Mouse (Mus musculus) A20 (cell line): ENCODE results near the gene Tmem220.
"Not testable (repeated sequence)": the region's sequence is repeated elsewhere in the genome, so short reads cannot be mapped to it uniquely, and the experiment has no call there.

ENCODE experiments used
- DNase-seq: peaks from one replicate; pipeline ENCODE4 v3.0.0-alpha.2; 2011; ENCODE audit warnings: low read depth, low spot score

The Tmem220 gene

DNA sequence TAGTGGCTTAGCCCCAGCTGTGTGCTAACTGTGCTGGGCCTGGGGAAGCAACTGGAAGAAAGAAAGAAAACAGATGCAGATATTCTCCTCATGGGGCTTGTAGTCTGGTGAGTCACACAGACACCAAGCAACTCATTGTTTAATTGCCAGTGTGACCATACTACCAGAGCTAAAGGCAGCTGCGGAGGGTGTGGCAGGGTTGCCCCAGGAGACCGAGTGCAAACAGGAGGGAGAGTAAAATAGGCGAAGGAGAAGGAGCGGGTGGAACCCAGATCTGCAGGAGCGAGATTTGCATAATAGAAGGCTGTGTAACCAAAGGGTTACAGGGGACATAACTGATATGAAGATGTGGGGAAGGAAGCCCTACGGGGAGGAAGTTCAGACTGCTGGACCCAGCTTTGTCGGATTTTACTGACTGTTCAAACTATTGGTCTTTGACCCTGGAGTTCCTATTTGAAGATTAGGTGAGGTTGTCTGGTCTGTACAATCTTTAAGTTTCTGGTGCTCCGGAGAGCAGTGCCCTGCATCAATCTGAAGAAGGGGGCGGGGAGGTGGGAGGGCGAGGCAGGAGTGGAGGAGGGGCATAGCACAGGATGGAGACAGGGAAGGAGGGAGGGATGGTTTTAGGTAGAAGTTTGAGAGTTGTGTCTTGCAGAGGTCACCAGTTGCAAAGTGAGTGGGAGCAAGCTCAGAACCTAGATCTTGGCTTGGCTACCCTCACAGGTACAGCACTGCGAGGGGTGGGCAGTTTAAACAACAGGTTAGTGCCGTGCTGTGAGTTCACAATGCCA lies 7.0 kb upstream of the Tmem220 start:
- peak; percentile 41 for DNase-seq

DNA sequence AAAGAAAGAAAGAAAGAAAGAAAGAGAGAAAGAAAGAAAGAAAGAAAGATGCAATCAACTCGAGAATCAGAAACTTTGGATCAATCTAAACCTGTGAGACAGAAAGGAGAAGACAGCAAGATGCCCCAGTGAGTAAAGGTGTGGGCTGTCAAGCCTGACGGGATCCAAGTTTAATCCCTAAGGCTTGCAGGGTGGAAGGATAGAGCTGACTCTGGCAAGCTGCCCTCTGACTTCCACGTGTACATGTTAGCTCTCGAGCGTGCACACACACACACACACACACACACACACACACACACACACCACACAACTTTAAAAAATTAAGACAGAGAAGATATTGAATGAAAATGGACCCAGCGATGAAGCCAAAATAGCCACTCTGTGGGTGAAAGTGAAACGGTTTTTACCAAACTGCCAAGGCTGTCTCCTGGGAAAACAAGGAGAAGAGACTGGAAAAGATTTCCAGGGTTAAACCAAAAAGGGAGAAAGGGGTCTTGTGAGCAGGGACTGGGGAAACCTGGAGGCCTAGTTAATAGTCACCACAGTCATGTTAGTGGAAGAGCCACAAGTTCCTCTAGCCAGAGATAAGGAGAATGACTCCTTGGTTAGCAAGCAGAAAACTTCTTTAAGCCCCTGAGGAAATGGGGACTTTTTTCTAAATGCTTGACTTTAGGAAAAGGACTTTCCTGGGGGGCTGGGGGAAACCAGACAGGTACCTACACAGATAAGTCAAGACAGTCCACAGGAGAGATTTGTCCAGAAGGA lies 5.1 kb upstream of the Tmem220 start:
- DNase-seq, result no peak

DNA sequence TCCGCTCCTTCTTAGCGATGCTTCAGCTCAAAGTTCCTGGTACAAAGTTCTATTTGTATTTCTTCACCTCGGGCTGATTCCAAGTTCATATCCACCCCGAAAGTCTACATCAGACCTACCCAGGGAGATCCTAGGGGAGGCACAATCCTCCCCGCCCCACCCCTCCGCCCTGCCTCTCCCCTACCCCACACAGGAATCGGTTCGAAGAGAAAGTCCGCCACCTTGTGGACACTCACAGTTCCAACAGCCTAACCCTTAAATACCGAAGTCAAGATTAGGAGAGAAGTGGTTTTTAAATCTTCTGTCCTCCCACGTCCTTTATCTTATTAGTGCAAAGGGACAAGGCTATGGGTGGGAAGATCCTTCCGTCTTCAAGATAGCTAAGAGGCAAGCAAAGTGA lies 4.0 kb upstream of the Tmem220 start:
- DNase-seq, result peak; percentile 60

DNA sequence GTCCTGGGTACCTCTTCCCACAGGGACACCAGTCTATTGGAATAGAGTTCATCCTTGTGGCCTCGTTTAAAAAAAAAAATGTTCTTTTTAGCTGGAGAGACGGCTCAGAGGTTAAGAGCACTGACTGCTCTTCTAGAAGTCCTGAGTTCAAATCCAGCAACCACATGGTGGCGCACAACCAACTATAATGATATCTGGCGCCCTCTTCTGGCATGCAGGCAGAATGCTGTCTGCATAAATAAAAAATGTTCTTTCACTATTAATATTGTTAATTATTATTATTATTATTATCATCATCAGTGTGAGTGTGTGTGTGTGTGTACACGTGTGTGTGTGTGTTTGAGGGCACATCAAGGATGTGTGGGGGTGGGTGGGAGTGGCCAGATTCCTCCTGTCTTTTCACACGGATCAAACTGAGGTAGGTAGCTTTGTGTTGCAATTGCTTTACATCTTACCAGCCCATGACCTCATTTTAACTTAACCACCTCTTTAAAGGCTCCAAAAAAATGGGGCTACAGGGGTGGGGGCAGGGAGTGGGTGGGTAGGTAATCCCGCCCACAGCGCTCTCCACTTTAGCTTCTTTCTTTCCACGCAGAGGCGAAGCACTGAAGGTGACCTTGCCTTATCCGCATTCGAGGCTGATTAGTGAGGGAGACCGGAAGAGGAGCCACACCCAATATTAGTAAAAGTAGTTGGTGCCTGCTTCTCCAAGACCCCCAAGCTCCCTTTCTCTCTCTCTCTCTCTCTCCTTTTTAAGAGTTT lies 2.4 kb upstream of the Tmem220 start:
- peak; percentile 56 for DNase-seq

DNA sequence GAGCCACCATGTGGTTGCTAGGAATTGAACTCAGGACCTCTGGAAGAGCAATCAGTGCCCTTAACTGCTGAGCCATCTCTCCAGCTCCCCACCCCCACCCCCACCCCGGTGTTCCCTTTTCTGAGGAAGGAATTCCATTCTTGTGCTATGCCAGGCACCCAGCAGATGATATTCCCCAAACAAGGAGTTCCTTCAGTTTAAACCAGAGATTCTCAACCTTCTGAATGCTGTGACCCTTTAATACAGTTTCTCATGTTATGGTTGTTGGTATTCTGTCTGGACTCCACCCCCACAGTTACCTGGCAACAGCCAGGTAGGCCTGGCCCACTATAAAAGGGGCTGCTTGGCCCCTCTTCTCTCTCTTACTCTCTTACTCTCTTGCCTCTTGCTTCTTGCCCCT lies 1.8 kb upstream of the Tmem220 start:
- DNase-seq, result not testable (repeated sequence)

DNA sequence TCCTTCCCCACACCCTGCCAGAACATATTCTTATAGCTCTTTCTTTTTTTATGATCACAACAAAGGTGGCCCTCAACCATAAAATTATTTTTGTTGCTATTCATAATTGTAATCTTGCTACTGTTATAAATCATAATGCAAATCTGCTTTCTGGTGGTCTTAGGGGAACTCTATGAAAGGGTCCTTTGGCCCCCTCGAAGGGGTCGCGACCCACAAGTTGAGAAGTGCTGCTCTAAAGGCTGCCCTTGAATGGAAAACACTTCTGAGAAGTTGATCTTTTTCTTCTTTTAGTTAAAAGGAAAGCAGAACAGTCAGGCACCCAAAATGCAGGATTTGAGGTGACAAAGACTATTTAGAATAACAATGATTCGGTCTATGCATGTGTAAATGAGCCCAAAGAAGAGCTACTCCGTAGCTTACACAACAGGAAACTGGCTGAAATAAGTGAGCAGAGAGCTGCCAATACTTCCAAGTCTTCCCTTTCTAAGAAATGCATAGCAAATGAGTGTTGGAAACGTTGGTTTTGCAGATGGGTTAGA lies 1.1 kb upstream of the Tmem220 start:
- no peak for DNase-seq

DNA sequence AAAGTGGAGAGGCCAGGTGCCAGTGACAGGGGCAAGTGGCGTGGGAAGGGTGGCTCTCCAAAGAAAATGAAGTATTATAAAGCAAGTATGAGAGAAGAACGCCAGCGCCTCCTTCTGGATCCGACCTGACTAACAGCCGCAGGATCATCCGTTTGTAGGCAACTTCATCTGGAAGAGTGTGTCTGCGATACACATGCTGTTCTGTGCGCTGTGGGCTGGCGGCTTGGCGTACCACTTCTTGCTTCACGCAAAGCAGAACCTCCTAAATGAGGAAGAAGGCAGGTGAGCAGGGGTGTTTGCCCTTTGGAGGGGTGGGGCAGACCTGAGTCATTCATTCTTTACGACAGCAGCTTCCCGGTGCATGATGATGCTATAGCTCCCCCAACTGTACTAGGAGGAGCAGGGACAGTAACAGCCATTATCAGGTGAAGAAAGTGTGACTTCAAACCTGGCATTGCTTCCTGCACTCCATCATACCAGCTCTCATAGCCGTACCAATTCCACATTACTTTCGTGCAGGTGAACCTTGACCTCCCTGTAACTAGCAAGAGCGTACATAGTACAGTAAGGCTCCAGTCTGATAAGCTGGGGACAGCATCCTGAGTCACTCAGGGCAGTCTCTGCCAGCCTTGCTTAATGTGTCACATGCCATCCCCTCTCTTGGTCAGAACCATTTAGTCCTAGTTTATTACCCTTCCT lies 6.1 kb downstream of the Tmem220 start:
- peak; percentile 27 for DNase-seq

DNA sequence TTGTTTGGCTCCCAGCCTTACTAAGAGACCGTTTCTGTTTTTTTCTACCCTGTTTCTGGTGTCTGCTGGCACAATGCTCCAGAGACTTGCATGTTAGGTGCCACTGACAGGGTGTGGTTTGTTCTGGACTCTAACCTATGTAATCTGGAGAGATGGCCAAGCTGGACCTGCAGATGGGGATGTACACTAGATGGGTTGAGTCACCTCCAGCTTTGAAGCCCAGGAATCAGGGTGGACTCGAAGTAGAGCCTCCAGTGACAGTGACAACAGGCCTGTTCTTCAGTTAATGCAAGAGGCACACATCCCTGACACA lies 6.6 kb downstream of the Tmem220 start:
- DNase-seq, result no peak

DNA sequence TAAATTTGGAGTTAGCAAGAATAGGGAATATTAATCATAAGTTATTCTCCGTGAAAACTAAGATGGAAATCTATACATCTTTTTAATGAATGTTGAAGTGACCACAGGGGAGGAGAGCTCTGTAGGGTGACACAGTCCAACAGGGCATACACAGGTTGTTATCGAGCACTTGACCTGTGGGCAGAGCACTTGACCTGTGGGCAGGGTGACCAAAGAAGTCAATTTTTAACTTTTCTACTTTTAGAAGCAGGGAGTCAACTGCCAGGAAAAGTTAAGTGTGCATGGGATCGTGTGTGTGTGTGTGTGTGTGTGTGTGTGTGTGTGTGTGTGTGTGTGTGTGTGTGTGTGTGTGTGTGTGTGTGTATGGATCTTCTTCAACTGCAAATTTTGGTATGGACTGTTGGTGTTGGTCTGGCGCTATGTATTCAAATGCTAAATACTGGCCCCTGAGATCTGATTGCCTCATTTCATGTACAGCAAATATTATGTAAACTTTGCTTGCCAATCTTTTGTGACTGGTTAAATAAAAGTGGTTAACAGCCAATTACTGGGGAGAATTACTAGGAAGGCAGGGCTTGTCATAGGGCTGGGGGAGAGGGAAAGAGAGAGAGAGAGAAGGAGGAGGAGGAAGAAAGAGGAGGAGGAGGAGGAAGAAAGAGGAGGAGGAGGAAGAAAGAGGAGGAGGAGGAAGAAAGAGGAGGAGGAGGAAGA lies 10.0 kb downstream of the Tmem220 start:
- DNase-seq, result no peak

DNA sequence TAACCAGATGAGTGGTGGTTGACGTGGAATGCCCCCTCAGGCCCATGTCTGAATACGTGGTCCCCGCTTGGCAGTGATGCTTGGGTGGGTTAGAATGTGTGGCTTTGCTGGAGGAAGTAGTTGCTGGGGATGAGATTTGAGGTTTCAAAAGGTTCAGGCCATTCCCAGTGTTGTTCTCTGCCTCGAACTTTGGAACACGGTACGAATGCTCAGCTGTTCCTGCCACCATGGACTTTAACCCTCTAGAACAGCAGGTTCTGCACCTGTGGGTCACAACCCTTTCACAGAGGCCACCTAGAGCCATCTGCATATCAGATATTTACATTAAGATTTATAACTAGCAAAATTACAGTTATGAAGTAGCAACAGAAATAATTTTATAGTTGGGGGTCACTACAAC lies 11.3 kb downstream of the Tmem220 start:
- no peak for DNase-seq

DNA sequence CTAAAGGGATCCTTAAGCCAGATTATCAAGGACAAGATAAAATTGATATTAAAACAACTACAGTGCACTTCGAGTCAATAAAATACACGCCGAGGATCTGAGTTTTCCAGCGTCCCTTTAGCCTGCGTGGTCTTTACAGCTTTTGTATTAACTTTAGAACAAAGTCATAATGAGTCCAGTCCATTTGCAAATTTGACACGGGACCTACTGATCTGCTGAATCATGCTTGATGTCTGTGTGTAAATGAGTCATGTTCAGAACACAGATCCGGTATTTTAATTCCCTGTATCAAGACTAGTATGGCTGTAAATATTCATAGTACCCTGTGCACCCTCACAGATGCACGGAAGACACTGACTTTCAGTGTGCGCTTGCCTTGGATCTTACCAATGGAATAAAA lies 11.9 kb downstream of the Tmem220 start:
- no peak for DNase-seq

DNA sequence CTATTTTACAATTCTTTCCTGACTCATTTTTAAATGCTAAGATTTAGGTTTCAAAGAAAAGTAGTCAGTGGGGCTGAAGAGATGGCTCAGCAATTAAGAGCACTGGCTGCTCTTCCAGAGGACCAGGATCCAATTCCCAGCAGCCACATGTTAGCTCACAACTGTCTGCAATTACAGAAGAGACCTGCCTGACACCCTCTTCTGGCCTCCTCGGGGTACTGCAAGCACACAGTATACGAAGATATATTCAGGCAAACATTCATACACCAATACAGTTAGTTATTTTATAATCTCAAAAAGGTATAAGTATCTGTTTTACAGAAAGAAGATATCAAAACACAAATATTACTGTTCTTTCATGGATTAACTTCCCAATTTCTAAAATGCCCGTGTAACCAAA lies 14.8 kb downstream of the Tmem220 start:
- peak; percentile 27 for DNase-seq

DNA sequence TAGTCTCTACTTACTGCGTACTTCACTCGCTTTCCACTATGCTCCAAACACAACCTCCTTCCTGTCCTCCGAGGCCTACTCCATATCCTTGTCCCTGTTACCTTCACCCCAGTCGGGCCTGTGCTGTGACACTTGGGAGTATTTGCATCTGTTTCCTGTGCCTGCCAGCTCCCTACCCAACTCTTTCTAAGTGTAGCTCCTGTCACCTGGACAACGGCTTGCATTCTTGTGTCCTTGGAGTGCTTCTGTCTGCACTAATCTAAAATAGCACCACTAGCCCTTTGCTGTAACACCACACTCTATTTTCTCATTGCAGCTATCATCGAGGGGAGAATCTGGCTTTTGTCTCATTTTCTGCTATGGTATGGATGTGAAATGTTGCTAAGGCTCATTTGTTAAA lies 15.5 kb downstream of the Tmem220 start:
- DNase-seq, result no peak

DNA sequence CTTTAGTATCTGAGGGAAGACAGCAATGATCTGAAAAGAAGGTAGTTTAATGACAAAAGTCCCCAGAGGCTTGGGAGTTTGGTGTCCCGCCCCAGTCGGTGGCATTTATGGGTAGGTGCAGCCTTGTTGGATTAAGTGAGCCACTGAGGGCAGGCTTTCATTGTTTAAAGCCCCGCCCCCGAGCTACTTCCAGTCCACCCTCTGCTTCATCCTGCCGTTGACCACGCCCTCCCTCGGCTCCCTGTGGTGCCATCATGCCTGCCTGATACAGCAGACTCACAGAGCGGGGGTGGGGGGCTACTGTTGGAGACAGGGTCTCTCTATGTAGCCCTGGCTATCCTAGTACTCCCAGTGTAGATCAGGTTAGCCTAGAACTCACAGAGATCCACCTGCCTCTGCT lies 18.1 kb downstream of the Tmem220 start:
- no peak for DNase-seq

DNA sequence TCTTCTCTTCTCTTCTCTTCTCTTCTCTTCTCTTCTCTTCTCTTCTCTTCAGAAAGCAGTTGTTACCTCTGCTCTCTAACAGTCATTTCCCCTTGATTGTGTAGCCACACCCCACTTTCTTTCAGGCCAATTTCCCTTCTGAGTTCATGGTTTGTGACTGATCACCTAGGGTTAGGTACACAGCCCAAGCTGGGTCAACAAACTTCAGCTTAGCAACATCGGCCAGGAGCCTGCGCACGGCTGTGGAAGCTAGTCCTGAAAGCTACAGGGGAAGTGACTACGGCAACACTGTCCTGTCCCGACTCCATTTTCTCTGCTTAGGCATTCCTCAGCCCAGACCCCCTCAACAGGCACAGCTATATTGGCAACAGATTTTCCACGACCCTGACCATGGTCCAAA lies 20.0 kb downstream of the Tmem220 start:
- no peak for DNase-seq

DNA sequence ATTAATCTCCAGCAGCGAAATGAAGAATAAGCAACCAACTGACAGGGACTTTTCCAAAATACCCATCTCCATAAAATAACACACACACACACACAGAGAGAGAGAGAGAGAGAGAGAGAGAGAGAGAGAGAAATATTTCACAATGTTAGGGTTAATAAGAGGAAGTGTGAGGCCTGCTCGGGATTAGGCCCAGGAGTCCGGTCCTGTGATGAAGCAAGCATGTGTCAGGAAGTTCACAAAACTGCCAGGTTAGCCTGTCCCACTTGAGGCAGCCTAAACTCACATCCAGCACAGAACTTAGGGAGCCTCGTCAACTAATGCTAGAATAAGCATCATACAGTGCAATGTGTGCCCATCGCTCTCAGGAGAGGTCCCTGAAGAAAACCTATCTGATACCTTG lies 22.2 kb downstream of the Tmem220 start:
- no peak for DNase-seq

DNA sequence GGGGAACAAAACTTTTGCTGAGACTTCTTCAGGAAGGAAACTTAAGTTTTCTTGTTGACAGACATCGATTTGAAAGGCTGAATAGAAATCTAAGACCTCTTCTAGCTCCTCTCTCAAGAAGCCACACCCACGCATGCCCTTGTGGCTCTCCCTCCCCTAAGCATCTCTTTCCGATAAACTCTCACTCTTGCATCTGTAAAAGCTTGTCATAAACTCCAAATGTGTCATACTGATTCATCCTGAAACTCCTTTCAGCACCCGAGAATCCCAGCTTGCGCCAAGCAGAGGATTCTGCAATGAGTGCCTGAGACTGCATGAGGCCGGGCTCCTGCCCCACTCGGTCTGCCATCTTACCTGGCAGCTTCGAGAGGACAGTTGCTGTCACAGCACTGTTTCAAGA lies 23.5 kb downstream of the Tmem220 start:
- peak; percentile 11 for DNase-seq

DNA sequence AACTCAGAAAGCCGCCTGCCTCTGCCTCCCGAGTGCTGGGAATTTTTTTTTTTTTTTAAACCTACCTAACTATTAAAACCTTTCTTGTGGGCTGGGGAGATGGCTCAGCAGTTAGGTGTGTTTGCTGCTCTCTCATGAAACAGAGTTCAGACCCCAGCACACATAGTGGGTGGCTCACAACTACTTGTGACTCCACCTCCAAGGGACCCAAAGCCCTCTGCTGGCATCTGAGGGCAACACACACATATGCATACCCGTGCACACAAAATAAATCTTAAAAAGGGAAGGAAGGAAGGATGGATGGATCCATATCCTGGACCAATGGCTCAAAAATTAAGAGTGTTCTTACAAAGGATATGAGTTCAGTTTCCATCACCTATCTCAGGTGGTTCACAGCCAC lies 24.3 kb downstream of the Tmem220 start:
- peak; percentile 38 for DNase-seq

DNA sequence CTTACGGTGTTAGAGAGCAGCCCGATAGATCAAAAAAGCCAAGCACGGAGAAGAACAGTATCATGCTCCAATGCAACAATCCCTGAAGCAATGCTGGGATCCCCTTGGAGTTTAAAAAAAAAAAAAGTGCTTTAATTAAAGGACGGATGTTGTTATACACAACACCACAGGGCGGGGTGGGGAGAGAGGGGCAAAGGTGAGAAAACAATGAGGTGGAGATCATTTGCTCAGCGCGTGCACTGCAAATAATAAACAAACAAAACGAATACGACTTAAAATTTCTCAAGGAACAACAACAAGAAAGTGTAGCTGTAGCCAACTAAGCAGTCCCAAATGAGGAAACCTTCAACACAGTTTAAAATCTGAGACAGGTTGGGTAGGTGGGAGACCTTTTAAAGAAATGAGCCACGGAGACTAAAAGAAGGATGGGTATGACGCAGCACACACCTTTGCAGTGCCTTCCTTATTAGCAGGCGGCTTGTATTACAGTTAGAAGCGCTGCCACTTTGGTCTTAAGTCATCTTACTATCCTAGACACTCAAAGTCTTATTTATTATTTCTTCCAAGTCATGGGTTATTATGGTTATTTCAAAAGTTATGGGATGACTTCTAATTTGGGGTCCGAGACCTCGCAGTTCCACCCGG lies 26.8 kb downstream of the Tmem220 start:
- DNase-seq, result no peak

DNA sequence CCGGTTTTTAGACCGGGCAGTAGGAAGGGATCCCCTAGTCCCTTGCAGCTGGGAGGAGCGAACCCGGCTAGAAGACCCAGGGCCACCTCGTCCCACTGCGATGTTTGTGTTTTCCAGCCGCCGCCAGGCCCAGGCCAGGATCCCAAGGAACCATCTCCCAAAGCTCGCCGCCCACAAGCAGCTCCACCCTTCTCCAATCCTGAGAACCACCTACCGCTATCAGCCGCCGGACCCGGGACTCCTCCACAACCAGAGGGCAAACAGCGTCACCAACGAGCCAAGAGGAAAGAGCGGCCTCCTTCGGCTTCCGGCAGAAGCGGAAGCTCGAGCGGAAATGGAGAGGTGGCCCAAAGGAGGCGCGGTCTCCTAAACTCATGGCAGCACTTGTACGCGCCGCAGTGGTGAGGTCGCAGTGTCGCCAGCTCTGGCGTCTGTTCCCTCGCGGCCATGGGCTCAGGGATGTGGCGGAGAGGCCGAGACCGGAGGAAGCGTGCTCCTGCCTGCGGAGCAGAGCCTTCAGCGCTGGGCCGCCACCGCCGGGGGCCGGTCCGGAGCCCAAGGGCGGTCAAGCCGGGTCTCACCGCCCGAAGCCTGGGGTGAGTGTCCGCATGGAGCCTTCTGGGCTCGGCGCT lies 27.5 kb downstream of the Tmem220 start, which contains the start of the genes Adprm and Sco1:
Gene Adprm, minus strand, starts transcription at position 274 of the 632 bp plus-strand sequence.
Gene Sco1, plus strand, starts transcription at position 350 of the 632 bp plus-strand sequence.
- peak; percentile 90 for DNase-seq
